Mouse (Mus musculus) G1E (cell line): ENCODE measurements at regions not wholly inside any gene's neighbourhood (a gene's known extent, or its start where the extent isn't known, plus 50 kb on each side); places are given as distances from the start of the nearest gene placed in this dataset.

Source experiments
- CTCF ChIP-seq: IDR thresholded peaks from 2 replicates; pipeline ENCODE4 v1.5.1; 2012; ENCODE audit warnings: low read depth, low read length, inconsistent platforms, mixed read lengths
- GATA1 ChIP-seq: IDR thresholded peaks from 2 replicates; pipeline ENCODE4 v1.6.1; 2012; ENCODE audit warnings: borderline replicate concordance, low read length, inconsistent platforms, mixed read lengths
- GATA2 ChIP-seq: IDR thresholded peaks from 2 replicates; pipeline ENCODE4 v1.6.1; 2012; ENCODE audit warnings: low read depth, low read length, inconsistent platforms, borderline replicate concordance
- POLR2AphosphoS5 ChIP-seq: IDR thresholded peaks from 2 replicates; pipeline ENCODE4 v1.6.1; 2012; ENCODE audit warnings: low read depth, low read length, inconsistent platforms; ENCODE audit not compliant: insufficient replicate concordance
- TAL1 ChIP-seq: conservative IDR thresholded peaks from 2 replicates; pipeline ENCODE4 v1.6.1; 2012; ENCODE audit warnings: low read depth, low read length, inconsistent platforms, mixed read lengths

- no peak for TF ChIP-seq CTCF
- TF ChIP-seq GATA2: no peak
- no peak for TF ChIP-seq POLR2AphosphoS5
- TF ChIP-seq GATA1: no peak
- no peak for TF ChIP-seq TAL1
Observed at GRCm38 (mm10) chr9:122610918-122611317, 136.2 kb upstream of the Topaz1 start.
